Mouse (Mus musculus) hindbrain, embryonic 13.5 days (tissue): ENCODE measurements around the gene Ankmy2. TPM values are rescaled to one million over a fixed set of nuclear protein-coding genes. Genes with fewer than 3 reads are reported as not detected.

ENCODE experiments used
- ATAC-seq: fragments of 200-750 bp; cut with Nextera tagmentation; 2 replicates; pipeline ENCODE4 v1.8.0; 2017; ENCODE audit warnings: moderate TSS enrichment; ENCODE audit not compliant: low FRiP score
- H3K27ac ChIP-seq: fragments of 300-500 bp; sonication (generic); 2 replicates; pipeline ENCODE4 v1.5.1; 2015; ENCODE audit warnings: inconsistent platforms, mild to moderate bottlenecking, moderate library complexity
- H3K27me3 ChIP-seq: fragments of 300-500 bp; sonication (generic); 2 replicates; pipeline ENCODE4 v1.6.1; 2015; ENCODE audit warnings: mild to moderate bottlenecking, inconsistent platforms
- H3K36me3 ChIP-seq: fragments of 300-500 bp; sonication (generic); 2 replicates; pipeline ENCODE4 v1.6.1; 2015; ENCODE audit warnings: mild to moderate bottlenecking, inconsistent platforms
- H3K4me1 ChIP-seq: fragments of 300-500 bp; sonication (generic); replicated peaks from 2 replicates; pipeline ENCODE4 v1.6.1; 2015; ENCODE audit warnings: inconsistent platforms
- H3K4me2 ChIP-seq: fragments of 300-500 bp; sonication (generic); 2 replicates; pipeline ENCODE4 v1.6.1; 2015; ENCODE audit warnings: inconsistent platforms, mild to moderate bottlenecking, moderate library complexity
- H3K4me3 ChIP-seq: fragments of 300-500 bp; sonication (generic); 2 replicates; pipeline ENCODE4 v1.5.1; 2015; ENCODE audit warnings: mild to moderate bottlenecking, inconsistent platforms
- H3K9ac ChIP-seq: fragments of 300-500 bp; sonication (generic); 2 replicates; pipeline ENCODE4 v1.6.1; 2015; ENCODE audit warnings: mild to moderate bottlenecking, inconsistent platforms
- H3K9me3 ChIP-seq: fragments of 300-500 bp; sonication (generic); 2 replicates; pipeline ENCODE4 v1.6.1; 2016; ENCODE audit warnings: inconsistent platforms
- WGBS: fragments of 180-500 bp; shearing (Covaris S2); methylation state at CpG from one replicate; pipeline ENCODE4 v1.1.7; 2015; 5-methylcytosine and 5-hydroxymethylcytosine counted together
- polyA plus RNA-seq: library from polyadenylated mRNA; unstranded; fragments of >200 nt; fragmentation: Nextera tagmentation; extraction: Ambion mirVana; gene quantifications from 2 replicates; pipeline ENCODE4 v1.2.1, GENCODE M21; 2015

Ankmy2 gene
- polyA plus RNA-seq, 1 experiment from 2014 or later: 63.8 TPM

GRCm38 (mm10) chr12:36214389-36215148, 57.7 kb downstream of the Ankmy2 start:
- peaks cover 8% of the 10 kb centered on the region; the same call in 1 of the 2 replicates for H3K4me1 ChIP-seq
- ATAC-seq: 0 out of 2 replicates have a peak, but pooled peaks have one; percentile 50
- 49% methylated on average over 8 of the region's 8 CpGs for WGBS

GRCm38 (mm10) chr12:36215149-36215480, 58.2 kb downstream of the Ankmy2 start:
- H3K9me3 ChIP-seq: no peaks in the 10 kb centered on the region
- H3K4me3 ChIP-seq: no peak overlapping the region
- WGBS: 0% methylated on average over 1 of the region's 1 CpGs
- peaks cover 8% of the 10 kb centered on the region; the same call in 1 of the 2 replicates for H3K4me1 ChIP-seq
- H3K27me3 ChIP-seq: no peaks in the 10 kb centered on the region
- no peak overlapping the region for H3K27ac ChIP-seq
- H3K4me2 ChIP-seq: no peak overlapping the region
- H3K36me3 ChIP-seq: no peaks in the 10 kb centered on the region
- no peak overlapping the region for H3K9ac ChIP-seq
- ATAC-seq: peak; percentile 80; the same call in 1 of the 2 replicates

More at GRCm38 (mm10) chr12:36214389-36215148, 57.7 kb downstream of the Ankmy2 start:
- no peak overlapping the region for H3K4me3 ChIP-seq
- no peak overlapping the region for H3K4me2 ChIP-seq
- H3K36me3 ChIP-seq: no peaks in the 10 kb centered on the region
- no peaks in the 10 kb centered on the region for H3K9me3 ChIP-seq
- H3K27me3 ChIP-seq: no peaks in the 10 kb centered on the region
- no peak overlapping the region for H3K9ac ChIP-seq
- H3K27ac ChIP-seq: no peak overlapping the region

DNA sequence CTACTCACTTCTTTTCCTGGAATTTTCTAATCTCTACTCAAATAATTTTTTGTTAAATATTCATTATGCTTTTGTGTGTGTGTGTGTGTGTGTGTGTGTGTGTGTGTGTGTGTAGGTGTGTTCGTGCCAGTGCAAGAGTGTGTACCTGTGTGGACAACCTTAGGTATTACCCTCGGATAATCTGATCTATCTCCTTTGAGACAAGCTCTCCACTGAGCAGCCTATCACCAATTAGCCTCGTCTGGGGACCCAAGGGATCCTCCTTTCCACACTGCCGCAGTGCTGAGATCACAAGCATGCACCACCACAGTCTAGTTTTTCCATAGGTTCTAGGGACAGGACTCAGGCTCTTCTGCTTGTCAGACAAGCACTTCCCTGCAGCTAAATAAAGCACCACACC, 59.3 kb downstream of the Ankmy2 start:
- H3K36me3 ChIP-seq: no peaks in the 10 kb centered on the region
- no peak overlapping the region for H3K4me2 ChIP-seq
- H3K9ac ChIP-seq: no peak overlapping the region
- no peaks in the 10 kb centered on the region for H3K9me3 ChIP-seq
- 65% methylated on average over 4 of the region's 4 CpGs for WGBS
- no peaks in the 10 kb centered on the region for H3K27me3 ChIP-seq
- peaks cover 8% of the 10 kb centered on the region; the same call in 1 of the 2 replicates for H3K4me1 ChIP-seq
- ATAC-seq: 0 out of 2 replicates have a peak, but pooled peaks have one; percentile 22
- no peak overlapping the region for H3K27ac ChIP-seq
- no peak overlapping the region for H3K4me3 ChIP-seq

DNA sequence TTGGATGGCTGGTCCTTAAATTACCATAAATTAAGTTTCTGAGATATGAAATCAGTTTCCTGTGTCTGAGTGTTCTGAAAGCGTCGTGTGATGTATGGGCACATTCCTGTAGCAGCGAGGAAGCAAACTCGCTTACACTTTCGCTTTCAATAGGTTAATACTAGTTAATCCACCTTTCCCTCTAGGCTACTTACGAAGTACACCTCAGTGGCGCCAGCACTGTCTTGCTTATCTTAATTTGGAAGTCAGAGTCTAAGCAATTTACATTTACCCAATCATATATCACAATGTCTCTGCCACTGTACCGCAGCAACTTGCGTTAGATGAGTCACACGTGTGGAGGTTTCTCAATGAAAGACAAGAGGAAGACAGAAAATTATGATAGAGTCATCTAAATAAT, 60.0 kb downstream of the Ankmy2 start:
- H3K4me3 ChIP-seq: no peak overlapping the region
- 82% methylated on average over 10 of the region's 10 CpGs for WGBS

GRCm38 (mm10) chr12:36224392-36224791, 67.5 kb downstream of the Ankmy2 start:
- Histone ChIP-seq H3K4me1 (no peaks in the 10 kb centered on the region), H3K9me3 (no peaks in the 10 kb centered on the region), H3K4me3 (no peak overlapping the region), H3K9ac (no peak overlapping the region), H3K27me3 (no peaks in the 10 kb centered on the region), H3K4me2 (no peak overlapping the region), H3K27ac (no peak overlapping the region), H3K36me3 (no peaks in the 10 kb centered on the region)
- WGBS: 69% methylated on average over 4 of the region's 4 CpGs
- no peak for ATAC-seq

More for the DNA sequence above, 60.0 kb downstream of the Ankmy2 start:
- no peak overlapping the region for H3K4me2 ChIP-seq
- H3K27ac ChIP-seq: no peak overlapping the region
- H3K4me1 ChIP-seq: peaks cover 8% of the 10 kb centered on the region; the same call in 1 of the 2 replicates
- no peaks in the 10 kb centered on the region for H3K36me3 ChIP-seq
- H3K27me3 ChIP-seq: no peaks in the 10 kb centered on the region
- ATAC-seq: no peak
- no peaks in the 10 kb centered on the region for H3K9me3 ChIP-seq
- no peak overlapping the region for H3K9ac ChIP-seq

- Histone ChIP-seq H3K36me3 (no peaks in the 10 kb centered on the region), H3K4me3 (no peak overlapping the region), H3K27ac (no peak overlapping the region), H3K9ac (no peak overlapping the region), H3K4me2 (no peak overlapping the region), H3K9me3 (no peaks in the 10 kb centered on the region), H3K27me3 (no peaks in the 10 kb centered on the region), H3K4me1 (no peaks in the 10 kb centered on the region)
- WGBS: 91% methylated on average over 2 of the region's 2 CpGs
- ATAC-seq: no peak
Observed at GRCm38 (mm10) chr12:36231386-36231785, 74.5 kb downstream of the Ankmy2 start.

GRCm38 (mm10) chr12:36241171-36241570, 84.3 kb downstream of the Ankmy2 start:
- no peaks in the 10 kb centered on the region for H3K27me3 ChIP-seq
- no peak for ATAC-seq
- H3K4me3 ChIP-seq: no peak overlapping the region
- no peak overlapping the region for H3K4me2 ChIP-seq
- WGBS: 93% methylated on average over 3 of the region's 3 CpGs
- no peak overlapping the region for H3K9ac ChIP-seq
- H3K27ac ChIP-seq: no peak overlapping the region
- H3K4me1 ChIP-seq: no peaks in the 10 kb centered on the region
- no peaks in the 10 kb centered on the region for H3K36me3 ChIP-seq
- no peaks in the 10 kb centered on the region for H3K9me3 ChIP-seq

Other genes starting within 250 kb of the Ankmy2 start
- not detected in 2 replicates for gene Agr3, start 231.5 kb upstream of the Ankmy2 start, polyA plus RNA-seq
- gene Agr2, start 164.2 kb upstream of the Ankmy2 start, polyA plus RNA-seq: 1.1 TPM in 1 of 2 replicates, not detected in the other
- 408 and 421 TPM in 2 replicates for gene Tspan13, start 114.6 kb upstream of the Ankmy2 start, polyA plus RNA-seq
- 425 and 457 TPM in 2 replicates for gene Bzw2, start 966 bp downstream of the Ankmy2 start, polyA plus RNA-seq
- gene Lrrc72, start 96.3 kb downstream of the Ankmy2 start, polyA plus RNA-seq: not detected in 2 replicates
- 11.2 and 21.2 TPM in 2 replicates for gene Sostdc1, start 157.0 kb downstream of the Ankmy2 start, polyA plus RNA-seq
- 12.6 and 14.3 TPM in 2 replicates for gene Ispd, start 224.3 kb downstream of the Ankmy2 start, polyA plus RNA-seq
- 2.0 and 2.5 TPM in 2 replicates for gene D630036H23Rik, start 225.1 kb downstream of the Ankmy2 start, polyA plus RNA-seq